Mouse (Mus musculus): ENCODE data around the gene H2afy2.

The H2afy2 gene

GRCm38 (mm10) chr10:61784414-61784813, 467 bp upstream of the H2afy2 start:
- DNase-seq (ENCODE audit: extremely low spot score), result no peak

GRCm38 (mm10) chr10:61782799-61783611, 942 bp downstream of the H2afy2 start:
- peak; percentile 88 for DNase-seq (ENCODE audit: extremely low spot score)

- DNase-seq (ENCODE audit: extremely low spot score), result no peak
Observed at GRCm38 (mm10) chr10:61781461-61782128, 2.4 kb downstream of the H2afy2 start.

GRCm38 (mm10) chr10:61766806-61767205, 17.1 kb downstream of the H2afy2 start:
- no peak for DNase-seq (ENCODE audit: extremely low spot score)

GRCm38 (mm10) chr10:61765558-61765957, 18.4 kb downstream of the H2afy2 start:
- no peak for DNase-seq (ENCODE audit: extremely low spot score)

- DNase-seq (ENCODE audit: extremely low spot score), result no peak
Observed at GRCm38 (mm10) chr10:61764689-61765088, 19.3 kb downstream of the H2afy2 start.

- peak; percentile 34 for DNase-seq (ENCODE audit: extremely low spot score)
Observed at GRCm38 (mm10) chr10:61759869-61760268, 24.1 kb downstream of the H2afy2 start.

- DNase-seq (ENCODE audit: extremely low spot score), result no peak
Observed at GRCm38 (mm10) chr10:61758904-61759303, 25.0 kb downstream of the H2afy2 start.

GRCm38 (mm10) chr10:61757022-61757421, 26.9 kb downstream of the H2afy2 start:
- no peak for DNase-seq (ENCODE audit: extremely low spot score)

GRCm38 (mm10) chr10:61753071-61753470, 30.9 kb downstream of the H2afy2 start:
- no peak for DNase-seq (ENCODE audit: extremely low spot score)

- no peak for DNase-seq (ENCODE audit: extremely low spot score)
Observed at GRCm38 (mm10) chr10:61751534-61752219, 32.3 kb downstream of the H2afy2 start.

- no peak for DNase-seq (ENCODE audit: extremely low spot score)
Observed at GRCm38 (mm10) chr10:61750014-61750413, 33.9 kb downstream of the H2afy2 start.

- DNase-seq (ENCODE audit: extremely low spot score), result no peak
Observed at GRCm38 (mm10) chr10:61747302-61747701, 36.6 kb downstream of the H2afy2 start.

- DNase-seq (ENCODE audit: extremely low spot score), result no peak
Observed at GRCm38 (mm10) chr10:61745133-61745532, 38.8 kb downstream of the H2afy2 start.

GRCm38 (mm10) chr10:61742336-61742735, 41.6 kb downstream of the H2afy2 start:
- DNase-seq (ENCODE audit: extremely low spot score), result no peak

GRCm38 (mm10) chr10:61741873-61742272, 42.1 kb downstream of the H2afy2 start:
- DNase-seq (ENCODE audit: extremely low spot score), result no peak

- no peak for DNase-seq (ENCODE audit: extremely low spot score)
Observed at GRCm38 (mm10) chr10:61741306-61741705, 42.6 kb downstream of the H2afy2 start.

GRCm38 (mm10) chr10:61738126-61738525, 45.8 kb downstream of the H2afy2 start:
- no peak for DNase-seq (ENCODE audit: extremely low spot score)

- no peak for DNase-seq (ENCODE audit: extremely low spot score)
Observed at GRCm38 (mm10) chr10:61737537-61737936, 46.4 kb downstream of the H2afy2 start.

GRCm38 (mm10) chr10:61736671-61737078, 47.3 kb downstream of the H2afy2 start:
- no peak for DNase-seq (ENCODE audit: extremely low spot score)

GRCm38 (mm10) chr10:61734377-61734776, 49.6 kb downstream of the H2afy2 start:
- peak; percentile 38 for DNase-seq (ENCODE audit: extremely low spot score)

GRCm38 (mm10) chr10:61730171-61730570, 53.8 kb downstream of the H2afy2 start:
- no peak for DNase-seq (ENCODE audit: extremely low spot score)

- no peak for DNase-seq (ENCODE audit: extremely low spot score)
Observed at GRCm38 (mm10) chr10:61729181-61729580, 54.8 kb downstream of the H2afy2 start.

All from embryo, embryonic 9.5 days (tissue).